Mouse (Mus musculus) fibroblast of lung, adult 2 months (primary cell): ENCODE data around the gene Dip2b.

Experiments
- DNase-seq: peaks from one replicate; pipeline ENCODE4 v3.0.0-alpha.2; 2011; ENCODE audit warnings: low read depth

The Dip2b gene

GRCm38 (mm10) chr15:100050940-100051339 lies 12.5 kb downstream of the Dip2b start:
- no peak for DNase-seq

GRCm38 (mm10) chr15:100052726-100053125 lies 14.3 kb downstream of the Dip2b start:
- DNase-seq: no peak

- DNase-seq: no peak
These were observed 18.0 kb downstream of the Dip2b start for GRCm38 (mm10) chr15:100056397-100056908.

GRCm38 (mm10) chr15:100057698-100058097 lies 19.2 kb downstream of the Dip2b start:
- no peak for DNase-seq

- no peak for DNase-seq
These were observed 19.7 kb downstream of the Dip2b start for GRCm38 (mm10) chr15:100058143-100058542.

GRCm38 (mm10) chr15:100058912-100059311 lies 20.4 kb downstream of the Dip2b start:
- no peak for DNase-seq

- no peak for DNase-seq
These were observed 21.3 kb downstream of the Dip2b start for GRCm38 (mm10) chr15:100059626-100060311.

GRCm38 (mm10) chr15:100060513-100061140 lies 22.2 kb downstream of the Dip2b start:
- no peak for DNase-seq

- DNase-seq: no peak
These were observed 22.9 kb downstream of the Dip2b start for GRCm38 (mm10) chr15:100061377-100061776.

GRCm38 (mm10) chr15:100063229-100063773 lies 24.8 kb downstream of the Dip2b start:
- no peak for DNase-seq

GRCm38 (mm10) chr15:100066702-100067101 lies 28.2 kb downstream of the Dip2b start:
- no peak for DNase-seq

GRCm38 (mm10) chr15:100069101-100069500 lies 30.6 kb downstream of the Dip2b start:
- DNase-seq: no peak

GRCm38 (mm10) chr15:100070021-100070420 lies 31.6 kb downstream of the Dip2b start:
- no peak for DNase-seq

GRCm38 (mm10) chr15:100071819-100072218 lies 33.4 kb downstream of the Dip2b start:
- DNase-seq: no peak

- no peak for DNase-seq
These were observed 35.4 kb downstream of the Dip2b start for GRCm38 (mm10) chr15:100073696-100074453.

GRCm38 (mm10) chr15:100074754-100075153 lies 36.3 kb downstream of the Dip2b start:
- no peak for DNase-seq

GRCm38 (mm10) chr15:100076362-100076761 lies 37.9 kb downstream of the Dip2b start:
- DNase-seq: no peak

GRCm38 (mm10) chr15:100080833-100081477 lies 42.5 kb downstream of the Dip2b start:
- DNase-seq: no peak

- DNase-seq: no peak
These were observed 43.1 kb downstream of the Dip2b start for GRCm38 (mm10) chr15:100081478-100081998.

- no peak for DNase-seq
These were observed 43.6 kb downstream of the Dip2b start for GRCm38 (mm10) chr15:100082052-100082451.

GRCm38 (mm10) chr15:100082733-100083132 lies 44.3 kb downstream of the Dip2b start:
- DNase-seq: no peak

GRCm38 (mm10) chr15:100083882-100084281 lies 45.4 kb downstream of the Dip2b start:
- no peak for DNase-seq
